Mouse (Mus musculus) stomach, postnatal 0 days (tissue): ENCODE data around the gene Milr1.

Source experiments
- CTCF ChIP-seq: IDR thresholded peaks from 2 replicates; pipeline ENCODE4 v1.5.1; 2016; ENCODE audit warnings: antibody characterized with exemption, low read depth, mild to moderate bottlenecking, moderate library complexity
- EP300 ChIP-seq: optimal IDR thresholded peaks from 2 replicates; pipeline ENCODE3; 2016; ENCODE audit warnings: antibody characterized with exemption

DNA sequence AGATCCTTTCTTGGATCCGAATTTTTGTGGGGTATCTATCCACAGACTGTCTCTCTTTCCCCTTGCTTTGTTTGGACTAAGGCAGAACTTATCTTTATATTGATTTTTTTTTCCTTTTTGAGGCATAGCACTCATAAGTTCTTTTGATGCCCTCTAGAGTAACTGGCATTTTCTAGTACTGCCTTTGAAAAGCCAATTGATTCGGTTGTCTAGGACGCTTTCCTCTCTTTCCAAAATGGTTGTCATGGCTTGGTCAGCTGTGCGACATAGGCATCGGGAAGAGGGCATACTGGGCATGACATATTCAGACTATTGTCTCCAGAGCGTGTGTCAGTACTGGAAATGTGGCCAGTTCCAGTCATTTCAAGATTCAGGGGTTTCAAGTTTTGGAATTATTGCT is 38.6 kb downstream of the Milr1 start:
- TF ChIP-seq CTCF (no peak), EP300 (no peak)
